Mouse (Mus musculus) stomach, postnatal 0 days (tissue): Measurements from ENCODE around the gene Olfr975. TPM values are rescaled to one million over a fixed set of nuclear protein-coding genes. Genes with fewer than 3 reads are reported as not detected.
"Not testable (repeated sequence)": the region's sequence is repeated elsewhere in the genome, so short reads cannot be mapped to it uniquely, and the experiment has no call there.

ENCODE experiments used
- ATAC-seq: fragments of 200-750 bp; cut with Nextera tagmentation; 2 replicates; pipeline ENCODE4 v1.8.0; 2017; ENCODE audit not compliant: low FRiP score, low TSS enrichment
- DNase-seq: peaks from one replicate; pipeline ENCODE4 v3.0.0-alpha.2; 2016; ENCODE audit warnings: low spot score
- H3K27ac ChIP-seq: fragments of 300-500 bp; sonication (generic); replicated peaks from 2 replicates; pipeline ENCODE4 v1.5.1; 2014; ENCODE audit warnings: mild to moderate bottlenecking, control low read depth
- H3K27me3 ChIP-seq: fragments of 300-500 bp; sonication (generic); 2 replicates; pipeline ENCODE4 v1.6.1; 2014; ENCODE audit warnings: low read length; ENCODE audit not compliant: control insufficient read depth, insufficient read depth
- H3K36me3 ChIP-seq: fragments of 300-500 bp; sonication (generic); 2 replicates; pipeline ENCODE4 v1.6.1; 2014; ENCODE audit warnings: low read length, mixed read lengths; ENCODE audit not compliant: control insufficient read depth, insufficient read depth
- H3K4me1 ChIP-seq: fragments of 300-500 bp; sonication (generic); replicated peaks from 2 replicates; pipeline ENCODE4 v1.6.1; 2014; ENCODE audit warnings: antibody characterized with exemption; ENCODE audit not compliant: control insufficient read depth, insufficient read depth
- H3K4me2 ChIP-seq: fragments of 300-500 bp; sonication (generic); replicated peaks from 2 replicates; pipeline ENCODE4 v1.6.1; 2014; ENCODE audit warnings: low read depth, mild to moderate bottlenecking, control low read depth, moderate library complexity
- H3K4me3 ChIP-seq: fragments of 300-500 bp; sonication (generic); 2 replicates; pipeline ENCODE4 v1.5.1; 2014; ENCODE audit warnings: low read depth, low read length, control low read depth
- H3K9ac ChIP-seq: fragments of 300-500 bp; sonication (generic); 2 replicates; pipeline ENCODE4 v1.6.1; 2014; ENCODE audit warnings: mild to moderate bottlenecking, low read length, control low read depth, mixed read lengths
- H3K9me3 ChIP-seq: fragments of 300-500 bp; sonication (generic); 2 replicates; pipeline ENCODE4 v1.6.1; 2016; ENCODE audit warnings: low read length; ENCODE audit not compliant: control insufficient read depth
- CTCF ChIP-seq: IDR thresholded peaks from 2 replicates; pipeline ENCODE4 v1.5.1; 2016; ENCODE audit warnings: antibody characterized with exemption, low read depth, mild to moderate bottlenecking, moderate library complexity
- EP300 ChIP-seq: optimal IDR thresholded peaks from 2 replicates; pipeline ENCODE3; 2016; ENCODE audit warnings: antibody characterized with exemption
- WGBS: fragments of 180-500 bp; shearing (Covaris S2); extraction: QIAGEN DNeasy Blood & Tissue Kit; methylation state at CpG from one replicate; pipeline ENCODE4 v1.1.7; 2014; 5-methylcytosine and 5-hydroxymethylcytosine counted together
- polyA plus RNA-seq: library from polyadenylated mRNA; unstranded; fragments of >200 nt; fragmentation: Nextera tagmentation; extraction: Ambion mirVana; gene quantifications from 2 replicates; pipeline ENCODE4 v1.2.1, GENCODE M21; 2015

Olfr975 gene
- not detected in 2 replicates for polyA plus RNA-seq

DNA sequence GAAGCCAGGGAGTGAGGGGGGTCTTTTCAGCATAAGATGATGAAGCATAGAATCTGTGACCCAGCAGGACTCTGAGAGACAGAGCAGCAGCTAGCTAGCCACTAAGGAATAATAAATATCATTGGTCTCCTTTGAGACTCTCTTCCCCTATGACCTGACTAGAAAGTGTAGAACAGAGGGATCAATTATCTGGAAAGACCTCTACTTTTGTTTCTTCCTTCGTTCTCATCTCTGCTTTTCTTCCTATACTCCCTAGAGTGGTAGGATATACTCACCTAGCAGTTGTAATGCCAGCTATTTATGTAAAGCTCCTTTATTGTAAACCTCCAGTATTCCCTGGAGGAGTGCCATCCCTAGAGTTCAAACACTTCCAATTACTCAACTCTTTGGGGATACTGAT lies at the start of gene Olfr975:
Olfr975 (minus strand) TSS at position 101 of the 400 bp plus-strand sequence.
- 43% methylated on average over 1 of the region's 1 CpGs for WGBS
- Histone ChIP-seq H3K4me2 (no peak within 1 kb of the TSS), H3K27me3 (no peaks in the 10 kb centered on the region), H3K9ac (no peak within 1 kb of the TSS), H3K27ac (no peak within 1 kb of the TSS), H3K4me1 (no peaks in the 10 kb centered on the region), H3K4me3 (no peak within 1 kb of the TSS), H3K36me3 (no peaks in the 10 kb centered on the region), H3K9me3 (no peaks in the 10 kb centered on the region)
- DNase-seq, result no peak
- TF ChIP-seq CTCF, result no peak
- TF ChIP-seq EP300, result no peak
- no peak for ATAC-seq

DNA sequence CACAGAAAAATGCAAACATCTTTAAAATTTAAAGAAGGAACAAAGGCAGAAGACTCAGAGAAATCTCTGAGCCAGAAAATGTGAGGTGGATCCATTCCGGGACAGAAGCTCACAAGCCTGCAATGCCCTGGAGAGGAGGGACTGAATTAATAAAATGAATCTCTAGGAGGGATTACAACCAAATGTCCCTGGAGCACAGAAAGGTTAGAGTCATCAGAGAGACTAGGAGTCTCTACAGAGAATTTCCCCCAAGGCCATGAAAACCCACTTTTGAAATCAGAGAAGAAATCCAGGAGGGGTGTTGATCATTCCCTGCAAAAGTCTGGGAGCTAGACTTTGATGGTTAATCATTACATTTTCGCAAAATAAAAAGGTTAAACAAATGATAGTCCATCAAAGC lies 40.0 kb upstream of the Olfr975 start, which contains the start of gene Olfr978:
Olfr978 (plus strand) TSS at position 301 of the 400 bp plus-strand sequence.
- no peaks in the 10 kb centered on the region for H3K27me3 ChIP-seq
- H3K9me3 ChIP-seq, result no peaks in the 10 kb centered on the region
- no peak within 1 kb of the TSS for H3K9ac ChIP-seq
- no peaks in the 10 kb centered on the region for H3K4me1 ChIP-seq
- ATAC-seq, result no peak
- no peak within 1 kb of the TSS for H3K4me2 ChIP-seq
- no peak for TF ChIP-seq EP300
- 77% methylated on average over 2 of the region's 2 CpGs for WGBS
- DNase-seq, result no peak
- no peak within 1 kb of the TSS for H3K4me3 ChIP-seq
- H3K27ac ChIP-seq, result no peak within 1 kb of the TSS
- H3K36me3 ChIP-seq, result no peaks in the 10 kb centered on the region

DNA sequence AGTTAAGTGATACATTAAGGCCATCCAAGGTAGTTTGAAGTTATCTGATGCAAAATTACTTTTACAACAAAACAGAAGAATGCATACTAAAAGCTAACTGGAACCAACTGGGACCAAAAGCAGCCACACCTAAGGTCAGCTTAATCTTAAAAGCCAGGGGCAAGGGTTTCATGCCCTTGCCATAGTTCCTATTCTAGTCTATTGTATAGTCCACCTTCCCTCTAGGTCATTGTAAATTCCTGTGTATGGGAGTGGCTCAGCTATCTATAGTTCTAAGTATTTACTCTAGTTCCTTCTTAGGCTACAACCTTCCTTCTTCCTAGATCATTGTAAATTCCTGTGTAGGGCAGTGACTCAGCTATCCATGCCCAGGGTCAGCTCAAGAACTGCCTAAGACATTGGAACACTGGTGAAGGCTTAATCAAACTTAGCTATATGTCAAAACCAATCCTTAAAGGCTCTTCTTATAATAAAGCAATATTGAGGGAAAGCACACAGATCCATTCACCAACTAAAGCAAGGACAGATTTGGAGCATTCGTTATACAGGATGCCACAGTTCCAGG lies 24.8 kb upstream of the Olfr975 start:
- not testable (repeated sequence) for H3K4me1 ChIP-seq, H3K27me3 ChIP-seq, H3K9ac ChIP-seq, ATAC-seq, H3K4me2 ChIP-seq, H3K36me3 ChIP-seq, H3K4me3 ChIP-seq, H3K9me3 ChIP-seq, H3K27ac ChIP-seq, DNase-seq
- 69% methylated on average over 1 of the region's 1 CpGs for WGBS

DNA sequence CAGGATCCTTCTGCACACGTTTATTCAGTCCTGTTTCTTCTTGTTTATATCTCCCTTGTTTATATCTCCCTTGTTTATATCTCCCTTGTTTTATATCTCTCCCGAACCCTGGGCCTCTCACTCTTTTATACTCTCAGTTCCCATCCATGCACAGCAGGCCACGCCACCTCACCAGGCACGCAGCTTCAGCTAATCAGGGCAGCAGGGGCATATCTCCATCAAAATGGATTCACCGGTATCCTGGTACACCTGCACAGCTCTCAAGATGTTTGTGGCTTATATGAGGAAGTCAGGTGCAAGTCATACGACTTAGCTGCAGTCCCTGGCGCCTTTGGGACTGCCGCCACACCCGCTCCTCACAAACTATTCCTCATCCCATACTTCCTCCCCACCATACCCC lies 9.2 kb upstream of the Olfr975 start, which contains the start of gene Olfr976:
Olfr976 (minus strand) TSS at position 101 of the 400 bp plus-strand sequence.
- not testable (repeated sequence) for DNase-seq, H3K27me3 ChIP-seq, H3K9me3 ChIP-seq, H3K4me3 ChIP-seq, ATAC-seq, H3K9ac ChIP-seq, H3K27ac ChIP-seq, H3K36me3 ChIP-seq, H3K4me1 ChIP-seq, H3K4me2 ChIP-seq
- 74% methylated on average over 6 of the region's 9 CpGs for whole genome bisulfite sequencing

DNA sequence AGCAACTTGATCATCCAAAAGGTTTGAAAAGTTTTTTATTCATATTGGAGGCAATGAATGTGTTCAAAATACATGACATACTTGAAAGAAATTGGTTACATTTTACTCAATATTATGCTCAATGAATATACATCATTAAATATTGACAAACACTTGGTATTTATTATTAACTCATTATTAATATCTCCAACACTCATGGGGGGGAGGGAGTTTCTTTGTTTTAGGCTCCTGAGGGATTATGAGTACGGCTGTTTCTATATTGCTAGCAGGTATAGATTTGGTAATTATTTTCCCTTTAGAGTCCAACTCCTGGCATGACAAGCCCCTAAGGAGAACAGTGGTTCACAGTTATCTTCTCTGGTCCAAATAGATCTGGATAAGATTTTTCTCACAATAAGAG lies 14.6 kb downstream of the Olfr975 start, which contains the start of gene Olfr974:
Olfr974 (plus strand) TSS at position 301 of the 400 bp plus-strand sequence.
- no peak within 1 kb of the TSS for H3K4me2 ChIP-seq
- TF ChIP-seq CTCF, result no peak
- no peak for TF ChIP-seq EP300
- H3K4me3 ChIP-seq, result no peak within 1 kb of the TSS
- no peak for DNase-seq
- no peak within 1 kb of the TSS for H3K27ac ChIP-seq
- H3K9ac ChIP-seq, result no peak within 1 kb of the TSS
- H3K4me1 ChIP-seq, result no peaks in the 10 kb centered on the region
- WGBS, result 74% methylated on average over 1 of the region's 1 CpGs
- no peaks in the 10 kb centered on the region for H3K9me3 ChIP-seq
- no peak for ATAC-seq
- no peaks in the 10 kb centered on the region for H3K27me3 ChIP-seq
- H3K36me3 ChIP-seq, result no peaks in the 10 kb centered on the region

DNA sequence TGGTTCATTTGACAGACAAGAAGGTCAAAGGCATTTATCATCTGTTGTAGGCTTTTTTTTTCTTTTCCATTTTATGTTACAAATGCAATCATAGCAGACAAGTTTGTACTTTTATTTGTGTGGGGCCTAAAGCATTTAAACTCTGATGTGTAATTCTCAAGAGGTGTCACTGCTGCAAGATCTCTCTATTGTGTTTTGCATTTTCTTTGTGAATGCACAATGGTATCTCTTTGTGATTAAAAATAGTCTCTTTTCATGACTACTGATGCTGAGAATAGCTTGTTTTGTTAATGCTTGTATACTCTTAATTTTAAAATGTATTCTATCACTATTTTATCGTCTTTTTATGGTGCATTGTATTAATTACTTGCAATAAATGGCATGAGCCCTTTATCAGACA lies 23.0 kb downstream of the Olfr975 start:
- DNase-seq, ATAC-seq, H3K36me3 ChIP-seq, H3K27me3 ChIP-seq, H3K27ac ChIP-seq, H3K4me3 ChIP-seq, H3K4me2 ChIP-seq, H3K9ac ChIP-seq, H3K4me1 ChIP-seq, H3K9me3 ChIP-seq: not testable (repeated sequence)
- WGBS, result 64% methylated on average over 1 of the region's 1 CpGs

DNA sequence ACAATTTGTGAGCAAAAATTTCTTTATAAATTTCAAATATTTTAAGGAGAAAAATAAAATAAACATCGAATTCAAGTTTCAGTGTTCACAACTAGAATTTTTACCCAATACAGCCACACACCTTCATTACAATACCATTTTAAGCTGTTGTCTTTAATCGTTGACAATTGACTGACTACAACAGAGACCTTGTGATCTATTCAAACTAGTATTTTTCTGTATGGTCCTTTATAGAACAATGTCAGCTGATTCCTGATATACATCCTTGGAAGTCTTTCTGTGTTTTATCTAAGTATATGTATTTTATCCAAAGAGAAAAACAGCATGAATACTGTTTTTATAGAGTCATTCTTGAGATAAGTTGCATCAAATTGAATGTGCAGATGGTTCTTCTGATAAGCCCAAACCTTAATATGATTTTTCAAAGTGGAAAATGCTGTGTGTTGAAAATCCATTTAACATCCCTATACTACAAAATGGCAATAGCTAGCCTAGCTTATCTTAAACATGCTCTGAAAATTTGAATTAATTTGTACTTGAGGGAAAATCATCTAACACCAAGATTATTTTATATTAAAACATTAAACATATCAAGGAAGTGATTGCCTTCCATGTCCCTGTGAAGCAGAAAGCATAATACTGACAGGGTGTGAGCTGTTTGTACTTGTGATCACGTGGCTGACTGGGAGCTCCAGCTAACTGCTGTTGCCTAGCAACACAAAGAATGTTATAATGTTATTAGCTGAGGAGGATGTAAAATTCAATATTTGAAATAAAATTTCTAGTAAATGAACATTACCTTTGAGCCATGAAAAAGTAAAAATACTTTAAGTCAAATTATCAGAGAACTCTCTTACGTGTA lies 23.6 kb downstream of the Olfr975 start:
- not testable (repeated sequence) for H3K27ac ChIP-seq, H3K9ac ChIP-seq, H3K27me3 ChIP-seq, H3K36me3 ChIP-seq, H3K4me3 ChIP-seq, H3K4me1 ChIP-seq, DNase-seq, H3K4me2 ChIP-seq, H3K9me3 ChIP-seq
- peak; percentile 69; the same call in 1 of the 2 replicates for ATAC-seq
- WGBS, result no CpG with 5 or more reads among the region's 4 CpGs
